Mouse (Mus musculus) urinary bladder, postnatal 25 days (tissue): Measurements from ENCODE around the gene H2-Eb2.

ENCODE experiments used
- DNase-seq: peaks from one replicate; pipeline ENCODE4 v3.0.0; 2022; ENCODE audit warnings: low spot score

Gene H2-Eb2

DNA sequence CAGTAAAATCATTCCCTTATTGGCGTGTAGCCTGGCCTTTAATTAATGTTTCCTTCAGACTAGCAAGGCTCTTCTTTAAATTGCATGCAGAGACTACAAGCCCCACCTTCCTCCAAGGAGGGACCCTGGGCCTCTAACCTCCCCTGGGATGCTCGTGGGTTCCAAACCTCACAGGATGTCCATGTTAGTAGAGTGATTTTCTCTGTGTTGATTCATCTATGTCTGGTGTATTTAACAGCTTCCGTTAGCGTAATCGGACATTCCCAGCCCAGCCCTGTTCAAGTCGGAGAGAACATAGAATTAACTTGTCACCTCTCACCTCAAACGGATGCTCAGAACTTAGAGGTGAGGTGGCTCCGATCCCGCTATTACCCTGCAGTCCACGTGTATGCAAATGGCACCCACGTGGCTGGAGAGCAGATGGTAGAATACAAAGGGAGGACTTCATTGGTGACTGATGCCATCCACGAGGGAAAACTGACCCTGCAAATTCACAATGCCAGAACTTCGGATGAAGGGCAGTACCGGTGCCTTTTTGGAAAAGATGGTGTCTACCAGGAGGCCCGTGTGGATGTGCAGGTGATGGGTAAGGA, 37.6 kb downstream of the H2-Eb2 start:
- no peak for DNase-seq

GRCm38 (mm10) chr17:34363676-34364310, 38.3 kb downstream of the H2-Eb2 start:
- DNase-seq = no peak

GRCm38 (mm10) chr17:34365031-34365430, 39.6 kb downstream of the H2-Eb2 start:
- no peak for DNase-seq

DNA sequence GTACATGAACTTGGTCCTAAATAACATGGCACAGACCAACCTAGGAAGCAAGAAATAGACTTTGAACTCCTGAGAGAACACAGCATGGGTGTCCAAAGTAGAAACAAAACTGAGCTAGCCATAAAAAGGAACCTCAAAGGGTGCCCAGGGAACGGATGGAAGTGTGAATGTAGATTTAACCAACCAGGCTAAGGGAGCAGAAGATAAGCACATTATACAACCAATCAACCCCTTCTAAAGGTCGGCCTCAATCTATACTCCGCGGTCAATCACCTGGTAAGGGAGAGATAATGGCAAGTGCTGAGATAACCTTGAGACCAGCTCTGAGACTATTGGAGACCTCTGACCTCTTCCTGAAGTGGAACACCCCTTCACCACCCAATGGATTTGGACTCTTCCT, 45.1 kb downstream of the H2-Eb2 start:
- DNase-seq = no peak

GRCm38 (mm10) chr17:34373055-34373709, 47.7 kb downstream of the H2-Eb2 start:
- no peak for DNase-seq

DNA sequence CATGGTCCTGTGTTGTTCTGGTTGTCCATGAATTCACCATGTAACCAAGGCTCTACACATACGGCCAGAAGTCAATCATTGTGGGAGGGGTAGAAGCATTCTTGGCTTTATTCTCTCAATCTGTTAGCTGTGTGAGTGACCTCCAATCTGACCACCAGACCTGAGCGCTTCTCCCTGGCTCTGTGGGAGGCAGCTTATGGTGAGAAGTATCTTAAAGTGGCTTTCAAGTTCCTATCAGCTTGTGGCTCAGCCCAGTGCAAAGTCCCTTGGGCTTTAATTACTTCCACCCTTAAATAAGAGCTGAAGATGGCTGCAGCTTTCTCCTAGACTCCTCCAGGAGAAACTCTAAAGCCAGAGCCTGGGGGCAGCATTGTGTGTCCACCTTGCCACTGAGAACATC, 51.4 kb downstream of the H2-Eb2 start, which contains the start of gene Btnl1:
TSS of gene Btnl1 (plus strand) at position 286 of the 400 bp plus-strand sequence.
- DNase-seq = no peak

- DNase-seq = no peak
Observed at GRCm38 (mm10) chr17:34377450-34378209, 52.2 kb downstream of the H2-Eb2 start.

GRCm38 (mm10) chr17:34378716-34379115, 53.3 kb downstream of the H2-Eb2 start:
- no peak for DNase-seq

- DNase-seq = no peak
Observed at GRCm38 (mm10) chr17:34379451-34379850, 54.0 kb downstream of the H2-Eb2 start.

GRCm38 (mm10) chr17:34381876-34382275, 56.4 kb downstream of the H2-Eb2 start:
- DNase-seq = no peak

DNA sequence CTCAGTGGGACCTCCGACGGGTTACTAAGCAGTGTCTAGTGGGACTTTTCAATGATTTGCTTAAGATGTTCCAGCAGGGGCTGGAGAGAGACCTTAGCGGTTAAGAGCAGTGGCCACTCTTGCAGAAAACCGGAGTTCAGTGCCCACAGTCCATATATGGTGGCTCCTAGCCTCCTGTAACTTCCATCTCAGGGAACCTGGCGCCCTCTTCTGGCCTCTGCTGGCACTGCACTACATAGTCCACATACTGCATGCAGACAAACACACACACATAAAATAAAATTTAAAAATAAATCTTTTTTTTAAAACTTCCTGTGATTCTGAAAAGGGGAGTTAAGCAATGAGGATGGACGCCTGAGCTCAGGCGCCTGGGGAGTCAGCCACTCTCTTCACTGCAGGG, 57.7 kb downstream of the H2-Eb2 start:
- no peak for DNase-seq

DNA sequence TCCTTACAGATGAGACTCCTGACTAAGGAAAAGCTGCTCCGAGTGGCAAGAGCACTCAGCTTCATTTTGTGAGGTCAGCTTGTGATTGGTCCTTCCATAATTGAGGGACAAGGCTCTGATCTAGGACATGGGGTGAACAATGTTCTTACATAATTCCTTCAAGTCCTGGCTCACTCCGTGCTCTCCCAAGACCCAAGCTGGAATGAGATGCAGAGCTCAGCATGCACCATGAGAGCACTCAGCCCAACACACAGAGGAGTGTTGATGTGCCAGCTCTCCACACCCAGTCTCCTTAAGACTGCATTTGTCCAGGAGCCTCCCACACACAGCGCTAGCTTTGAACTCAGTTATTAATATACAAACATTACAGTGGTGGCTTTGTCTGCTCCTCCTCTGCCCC, 59.2 kb downstream of the H2-Eb2 start:
- no peak for DNase-seq

DNA sequence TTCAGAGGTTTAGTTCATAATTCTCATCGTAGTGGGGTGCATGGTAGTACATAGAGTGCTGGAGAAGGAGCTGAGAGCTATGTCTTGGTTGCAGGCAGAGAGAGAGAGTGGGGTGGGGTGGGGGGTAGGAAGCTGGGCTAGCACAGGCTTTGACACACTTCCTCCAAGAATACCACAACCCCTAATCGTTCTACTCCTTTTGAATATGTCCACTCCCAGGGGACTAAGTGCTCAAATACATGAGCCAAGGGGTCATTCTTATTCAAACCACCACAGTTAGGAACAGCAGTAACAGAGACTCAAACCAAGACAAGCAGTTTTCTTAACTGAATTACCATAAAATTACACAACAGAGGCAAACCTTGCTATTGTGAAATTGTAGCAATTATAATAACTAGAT, 61.2 kb downstream of the H2-Eb2 start:
- DNase-seq = no peak

DNA sequence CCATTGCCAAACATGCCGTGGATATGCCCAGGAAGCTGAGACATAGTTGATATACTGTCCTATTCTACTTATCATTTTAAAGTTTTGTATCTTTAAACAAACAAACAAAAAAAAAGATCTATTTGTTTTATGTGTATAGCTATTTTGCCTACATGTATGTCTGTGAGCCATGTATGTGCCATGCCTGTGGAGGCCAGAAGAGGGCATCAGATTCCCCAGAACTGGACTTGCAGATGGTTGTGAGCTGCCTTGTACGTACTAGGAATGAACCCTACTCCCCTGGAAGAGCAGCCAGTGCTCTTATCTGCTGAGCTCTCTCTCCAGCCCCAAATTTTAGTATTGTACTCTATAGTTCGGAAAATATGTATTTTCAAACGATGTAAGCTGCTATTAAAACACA, 63.0 kb downstream of the H2-Eb2 start:
- DNase-seq = no peak
